Mouse (Mus musculus): Measurements from ENCODE around the gene Hipk3. TPM values are rescaled to one million over a fixed set of nuclear protein-coding genes. Genes with fewer than 3 reads are reported as not detected.

Gene Hipk3
- polyA plus RNA-seq, 1 experiment from 2014 or later = 33.1 TPM

DNA sequence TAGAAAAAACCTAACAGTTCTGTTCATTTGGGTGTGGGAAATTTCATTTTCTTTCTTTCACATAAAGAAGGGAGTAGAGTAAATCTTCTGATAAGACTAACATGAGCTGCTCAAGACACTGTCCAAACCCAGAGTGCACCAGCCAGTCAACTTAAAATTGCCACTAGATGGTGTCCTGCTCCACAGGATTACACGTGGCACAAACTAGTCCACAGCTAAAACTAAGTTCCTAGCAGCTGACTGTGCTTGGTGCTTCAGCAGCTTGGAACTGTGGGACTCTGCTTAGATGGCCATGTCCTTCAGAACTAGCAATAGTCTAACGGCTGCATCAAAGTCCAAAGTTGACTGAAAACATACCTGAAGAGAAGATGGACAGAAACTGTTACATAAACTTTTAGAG lies 49.5 kb downstream of the Hipk3 start:
- H3K4me2 ChIP-seq (ENCODE audit: low read depth, low read length) = no peak overlapping the region
- no peak overlapping the region for H3K4me3 ChIP-seq (ENCODE audit: low read depth, low read length)
- H3K4me1 ChIP-seq (ENCODE audit: control insufficient read depth, insufficient read depth, low read length) = peaks cover 12% of the 10 kb centered on the region; the same call in 1 of the 2 replicates
- no peak overlapping the region for H3K27ac ChIP-seq (replicated peaks; ENCODE audit: low read depth, low read length)
- ATAC-seq (ENCODE audit: low read depth) = peak; percentile 84
- H3K36me3 ChIP-seq (ENCODE audit: control insufficient read depth, insufficient read depth, low read length) = peaks cover 27% of the 10 kb centered on the region
- H3K27me3 ChIP-seq (replicated peaks; ENCODE audit: control insufficient read depth, insufficient read depth, low read length) = no peaks in the 10 kb centered on the region
- DNase-seq (ENCODE audit: low spot score) = peak; percentile 77
- H3K9ac ChIP-seq (ENCODE audit: low read depth, low read length) = no peak overlapping the region
- H3K9me3 ChIP-seq (ENCODE audit: control insufficient read depth, low read length) = no peaks in the 10 kb centered on the region
- 34% methylated on average over 2 of the region's 2 CpGs for WGBS

GRCm38 (mm10) chr2:104442341-104442740 lies 51.9 kb downstream of the Hipk3 start:
- Histone ChIP-seq H3K36me3 (ENCODE audit: control insufficient read depth, insufficient read depth, low read length) (peaks cover 44% of the 10 kb centered on the region), H3K4me2 (ENCODE audit: low read depth, low read length) (no peak overlapping the region), H3K4me1 (ENCODE audit: control insufficient read depth, insufficient read depth, low read length) (no peaks in the 10 kb centered on the region), H3K27me3 (replicated peaks; ENCODE audit: control insufficient read depth, insufficient read depth, low read length) (no peaks in the 10 kb centered on the region), H3K4me3 (ENCODE audit: low read depth, low read length) (no peak overlapping the region), H3K27ac (replicated peaks; ENCODE audit: low read depth, low read length) (no peak overlapping the region), H3K9ac (ENCODE audit: low read depth, low read length) (no peak overlapping the region), H3K9me3 (ENCODE audit: control insufficient read depth, low read length) (no peaks in the 10 kb centered on the region)
- no peak for ATAC-seq (ENCODE audit: low read depth)
- no peak for DNase-seq (ENCODE audit: low spot score)
- WGBS = 68% methylated on average over 4 of the region's 4 CpGs

GRCm38 (mm10) chr2:104436226-104436625 lies 58.0 kb downstream of the Hipk3 start:
- 95% methylated on average over 3 of the region's 3 CpGs for WGBS
- H3K27me3 ChIP-seq (replicated peaks; ENCODE audit: control insufficient read depth, insufficient read depth, low read length) = no peaks in the 10 kb centered on the region
- no peak for DNase-seq (ENCODE audit: low spot score)
- no peak overlapping the region for H3K27ac ChIP-seq (replicated peaks; ENCODE audit: low read depth, low read length)
- H3K4me1 ChIP-seq (ENCODE audit: control insufficient read depth, insufficient read depth, low read length) = no peaks in the 10 kb centered on the region
- H3K4me2 ChIP-seq (ENCODE audit: low read depth, low read length) = no peak overlapping the region
- H3K36me3 ChIP-seq (ENCODE audit: control insufficient read depth, insufficient read depth, low read length) = peaks cover 79% of the 10 kb centered on the region
- H3K9ac ChIP-seq (ENCODE audit: low read depth, low read length) = no peak overlapping the region
- no peak overlapping the region for H3K4me3 ChIP-seq (ENCODE audit: low read depth, low read length)
- H3K9me3 ChIP-seq (ENCODE audit: control insufficient read depth, low read length) = no peaks in the 10 kb centered on the region
- ATAC-seq (ENCODE audit: low read depth) = no peak

GRCm38 (mm10) chr2:104431067-104431466 lies 63.2 kb downstream of the Hipk3 start:
- no peak for ATAC-seq (ENCODE audit: low read depth)
- no peaks in the 10 kb centered on the region for H3K4me1 ChIP-seq (ENCODE audit: control insufficient read depth, insufficient read depth, low read length)
- H3K9me3 ChIP-seq (ENCODE audit: control insufficient read depth, low read length) = no peaks in the 10 kb centered on the region
- no peak overlapping the region for H3K4me2 ChIP-seq (ENCODE audit: low read depth, low read length)
- H3K36me3 ChIP-seq (ENCODE audit: control insufficient read depth, insufficient read depth, low read length) = peaks cover 70% of the 10 kb centered on the region
- no peak for DNase-seq (ENCODE audit: low spot score)
- no peaks in the 10 kb centered on the region for H3K27me3 ChIP-seq (replicated peaks; ENCODE audit: control insufficient read depth, insufficient read depth, low read length)
- H3K27ac ChIP-seq (replicated peaks; ENCODE audit: low read depth, low read length) = no peak overlapping the region
- no peak overlapping the region for H3K4me3 ChIP-seq (ENCODE audit: low read depth, low read length)
- H3K9ac ChIP-seq (ENCODE audit: low read depth, low read length) = no peak overlapping the region
- WGBS = 90% methylated on average over 6 of the region's 6 CpGs

GRCm38 (mm10) chr2:104430566-104430965 lies 63.7 kb downstream of the Hipk3 start:
- H3K9ac ChIP-seq (ENCODE audit: low read depth, low read length) = no peak overlapping the region
- ATAC-seq (ENCODE audit: low read depth) (no peak), DNase-seq (ENCODE audit: low spot score) (no peak)
- no peak overlapping the region for H3K4me2 ChIP-seq (ENCODE audit: low read depth, low read length)
- H3K9me3 ChIP-seq (ENCODE audit: control insufficient read depth, low read length) = no peaks in the 10 kb centered on the region
- H3K4me1 ChIP-seq (ENCODE audit: control insufficient read depth, insufficient read depth, low read length) = no peaks in the 10 kb centered on the region
- 76% methylated on average over 5 of the region's 5 CpGs for WGBS
- no peaks in the 10 kb centered on the region for H3K27me3 ChIP-seq (replicated peaks; ENCODE audit: control insufficient read depth, insufficient read depth, low read length)
- H3K4me3 ChIP-seq (ENCODE audit: low read depth, low read length) = no peak overlapping the region
- no peak overlapping the region for H3K27ac ChIP-seq (replicated peaks; ENCODE audit: low read depth, low read length)
- H3K36me3 ChIP-seq (ENCODE audit: control insufficient read depth, insufficient read depth, low read length) = peaks cover 66% of the 10 kb centered on the region

GRCm38 (mm10) chr2:104426112-104426511 lies 68.1 kb downstream of the Hipk3 start:
- DNase-seq (ENCODE audit: low spot score) (no peak), ATAC-seq (ENCODE audit: low read depth) (no peak)
- no peak overlapping the region for H3K4me2 ChIP-seq (ENCODE audit: low read depth, low read length)
- no peak overlapping the region for H3K27ac ChIP-seq (replicated peaks; ENCODE audit: low read depth, low read length)
- no peak overlapping the region for H3K4me3 ChIP-seq (ENCODE audit: low read depth, low read length)
- H3K4me1 ChIP-seq (ENCODE audit: control insufficient read depth, insufficient read depth, low read length) = no peaks in the 10 kb centered on the region
- peaks cover 32% of the 10 kb centered on the region for H3K36me3 ChIP-seq (ENCODE audit: control insufficient read depth, insufficient read depth, low read length)
- 73% methylated on average over 3 of the region's 3 CpGs for WGBS
- no peak overlapping the region for H3K9ac ChIP-seq (ENCODE audit: low read depth, low read length)
- no peaks in the 10 kb centered on the region for H3K27me3 ChIP-seq (replicated peaks; ENCODE audit: control insufficient read depth, insufficient read depth, low read length)
- no peaks in the 10 kb centered on the region for H3K9me3 ChIP-seq (ENCODE audit: control insufficient read depth, low read length)

DNA sequence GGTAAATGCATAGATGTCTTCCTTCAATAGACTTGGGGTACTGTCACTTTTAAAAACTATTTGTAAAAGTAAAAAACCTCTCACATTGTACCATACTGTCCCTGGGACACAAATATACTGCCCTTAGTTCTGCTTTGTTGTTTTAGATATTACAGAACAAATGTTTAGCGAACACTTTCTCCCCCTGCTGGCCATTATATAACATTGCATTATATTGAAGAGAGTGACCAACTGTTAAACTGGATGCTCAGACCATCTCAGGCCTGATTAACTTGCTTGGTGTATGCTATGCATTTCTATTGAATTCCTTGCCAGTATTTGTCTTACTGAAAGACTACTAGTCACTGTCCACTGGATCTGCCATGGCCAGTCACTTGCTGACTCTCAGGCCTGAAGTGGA lies 72.0 kb downstream of the Hipk3 start:
- Histone ChIP-seq H3K9ac (ENCODE audit: low read depth, low read length) (no peak overlapping the region), H3K4me2 (ENCODE audit: low read depth, low read length) (no peak overlapping the region), H3K4me1 (ENCODE audit: control insufficient read depth, insufficient read depth, low read length) (no peaks in the 10 kb centered on the region), H3K9me3 (ENCODE audit: control insufficient read depth, low read length) (no peaks in the 10 kb centered on the region), H3K36me3 (ENCODE audit: control insufficient read depth, insufficient read depth, low read length) (0 out of 2 replicates have a peak, but pooled peaks cover 7% of the 10 kb centered on the region), H3K27me3 (replicated peaks; ENCODE audit: control insufficient read depth, insufficient read depth, low read length) (no peaks in the 10 kb centered on the region), H3K4me3 (ENCODE audit: low read depth, low read length) (no peak overlapping the region), H3K27ac (replicated peaks; ENCODE audit: low read depth, low read length) (no peak overlapping the region)
- ATAC-seq (ENCODE audit: low read depth) (0 out of 2 replicates have a peak, but pooled peaks have one; percentile 15), DNase-seq (ENCODE audit: low spot score) (peak; percentile 63)
- WGBS = 6% methylated on average over 1 of the region's 1 CpGs

GRCm38 (mm10) chr2:104420805-104421204 lies 73.4 kb downstream of the Hipk3 start:
- Histone ChIP-seq H3K27ac (replicated peaks; ENCODE audit: low read depth, low read length) (no peak overlapping the region), H3K9me3 (ENCODE audit: control insufficient read depth, low read length) (no peaks in the 10 kb centered on the region), H3K4me2 (ENCODE audit: low read depth, low read length) (no peak overlapping the region), H3K9ac (ENCODE audit: low read depth, low read length) (no peak overlapping the region), H3K27me3 (replicated peaks; ENCODE audit: control insufficient read depth, insufficient read depth, low read length) (no peaks in the 10 kb centered on the region), H3K4me1 (ENCODE audit: control insufficient read depth, insufficient read depth, low read length) (no peaks in the 10 kb centered on the region), H3K4me3 (ENCODE audit: low read depth, low read length) (no peak overlapping the region), H3K36me3 (ENCODE audit: control insufficient read depth, insufficient read depth, low read length) (no peaks in the 10 kb centered on the region)
- DNase-seq (ENCODE audit: low spot score) (no peak), ATAC-seq (ENCODE audit: low read depth) (no peak)
- WGBS = 77% methylated on average over 4 of the region's 4 CpGs

GRCm38 (mm10) chr2:104419999-104420398 lies 74.2 kb downstream of the Hipk3 start:
- Histone ChIP-seq H3K27ac (replicated peaks; ENCODE audit: low read depth, low read length) (no peak overlapping the region), H3K4me1 (ENCODE audit: control insufficient read depth, insufficient read depth, low read length) (no peaks in the 10 kb centered on the region), H3K27me3 (replicated peaks; ENCODE audit: control insufficient read depth, insufficient read depth, low read length) (no peaks in the 10 kb centered on the region), H3K4me3 (ENCODE audit: low read depth, low read length) (no peak overlapping the region), H3K36me3 (ENCODE audit: control insufficient read depth, insufficient read depth, low read length) (no peaks in the 10 kb centered on the region), H3K4me2 (ENCODE audit: low read depth, low read length) (no peak overlapping the region), H3K9ac (ENCODE audit: low read depth, low read length) (no peak overlapping the region), H3K9me3 (ENCODE audit: control insufficient read depth, low read length) (no peaks in the 10 kb centered on the region)
- 88% methylated on average over 1 of the region's 1 CpGs for WGBS
- no peak for ATAC-seq (ENCODE audit: low read depth)
- no peak for DNase-seq (ENCODE audit: low spot score)

Data from embryonic facial prominence, embryonic 14.5 days (tissue).